Mouse (Mus musculus): ENCODE measurements at regions not wholly inside any gene's neighbourhood (a gene's known extent, or its start where the extent isn't known, plus 50 kb on each side); places are given as distances from the start of the nearest gene placed in this dataset.

DNA sequence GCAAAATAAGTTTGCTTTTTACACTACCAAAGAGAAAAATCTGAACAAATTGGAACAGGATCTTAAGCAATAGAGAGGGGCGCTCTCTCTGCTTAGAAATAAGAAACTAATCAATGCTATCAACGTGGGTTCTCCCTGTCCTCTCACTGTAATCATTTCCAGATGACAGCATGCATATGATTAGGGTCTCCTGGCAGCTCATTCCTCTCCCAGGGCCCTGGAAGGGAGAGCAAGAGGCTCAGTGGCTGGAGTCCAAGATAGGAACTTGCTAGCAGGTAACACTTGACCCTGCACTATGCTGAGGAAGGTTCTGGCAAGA, 146.5 kb upstream of the Jarid2 start:
- Histone ChIP-seq H3K27me3 (peaks cover 20% of the 10 kb centered on the region), H3K4me3 (peak overlapping the region; percentile 26; the same call in 1 of the 2 replicates), H3K4me1 (peaks cover 23% of the 10 kb centered on the region), H3K9ac (replicated peaks) (peak overlapping the region; percentile 26; the same call in 1 of the 2 replicates), H3K9me3 (peaks cover 9% of the 10 kb centered on the region), H3K36me3 (no peaks in the 10 kb centered on the region), H3K4me2 (replicated peaks) (peak overlapping the region; percentile 47), H3K27ac (replicated peaks) (no peak overlapping the region; the same call in 1 of the 2 replicates)
- no peak for ATAC-seq (ENCODE audit: low FRiP score, low read depth)
- WGBS = 12% methylated on average over 2 of the region's 2 CpGs

DNA sequence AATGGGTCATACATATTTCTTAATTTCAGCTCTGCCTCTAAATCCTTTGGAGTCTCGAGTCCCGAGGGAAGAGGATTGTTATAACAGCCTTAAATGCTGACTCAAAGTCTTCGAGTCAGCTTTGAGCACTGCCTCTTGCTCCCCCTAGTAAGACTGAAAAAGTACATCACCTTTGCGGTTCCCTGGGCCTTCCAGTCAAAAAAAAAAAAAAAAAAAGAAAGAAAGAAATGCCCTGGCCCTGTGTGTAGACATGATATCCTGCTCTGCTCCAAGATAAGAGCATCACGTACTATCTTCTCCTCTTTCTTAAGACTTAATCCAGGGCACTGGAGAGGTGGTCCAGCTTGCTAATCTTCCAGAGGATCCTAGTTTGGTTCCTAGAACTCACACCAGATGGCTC, 145.7 kb upstream of the Jarid2 start:
- 71% methylated on average over 5 of the region's 5 CpGs for WGBS
- ATAC-seq (ENCODE audit: low FRiP score, low read depth) = no peak
- H3K36me3 ChIP-seq = no peaks in the 10 kb centered on the region
- no peak overlapping the region for H3K4me3 ChIP-seq
- H3K27me3 ChIP-seq = peaks cover 20% of the 10 kb centered on the region
- H3K9me3 ChIP-seq = peaks cover 7% of the 10 kb centered on the region
- H3K9ac ChIP-seq (replicated peaks) = no peak overlapping the region
- no peak overlapping the region for H3K4me2 ChIP-seq (replicated peaks)
- H3K4me1 ChIP-seq = peaks cover 23% of the 10 kb centered on the region
- H3K27ac ChIP-seq (replicated peaks) = no peak overlapping the region

DNA sequence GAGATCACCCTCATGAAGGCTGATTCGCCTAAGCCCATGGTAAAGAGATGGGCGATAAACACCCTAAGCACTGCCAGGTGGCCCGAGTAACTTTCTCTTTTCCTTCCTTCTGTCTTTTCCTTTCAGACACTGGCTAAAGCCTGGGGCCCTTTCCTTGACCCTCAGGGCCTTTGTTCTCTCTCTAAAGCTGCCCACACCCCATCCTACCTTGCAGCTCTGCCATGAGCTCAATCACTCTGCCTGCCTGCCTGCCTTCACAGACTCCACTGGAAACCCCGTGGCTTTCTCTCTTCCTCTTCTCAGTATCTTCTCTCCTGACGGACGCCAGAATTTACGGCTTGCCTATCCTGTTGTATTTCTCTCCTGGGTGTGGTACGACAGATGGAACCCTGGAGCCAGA, 145.1 kb upstream of the Jarid2 start:
- Histone ChIP-seq H3K27ac (replicated peaks) (no peak overlapping the region), H3K4me3 (no peak overlapping the region), H3K27me3 (peaks cover 20% of the 10 kb centered on the region), H3K9ac (replicated peaks) (no peak overlapping the region), H3K9me3 (peaks cover 2% of the 10 kb centered on the region), H3K36me3 (no peaks in the 10 kb centered on the region), H3K4me2 (replicated peaks) (no peak overlapping the region), H3K4me1 (peaks cover 23% of the 10 kb centered on the region)
- 25% methylated on average over 8 of the region's 8 CpGs for WGBS
- no peak for ATAC-seq (ENCODE audit: low FRiP score, low read depth)

DNA sequence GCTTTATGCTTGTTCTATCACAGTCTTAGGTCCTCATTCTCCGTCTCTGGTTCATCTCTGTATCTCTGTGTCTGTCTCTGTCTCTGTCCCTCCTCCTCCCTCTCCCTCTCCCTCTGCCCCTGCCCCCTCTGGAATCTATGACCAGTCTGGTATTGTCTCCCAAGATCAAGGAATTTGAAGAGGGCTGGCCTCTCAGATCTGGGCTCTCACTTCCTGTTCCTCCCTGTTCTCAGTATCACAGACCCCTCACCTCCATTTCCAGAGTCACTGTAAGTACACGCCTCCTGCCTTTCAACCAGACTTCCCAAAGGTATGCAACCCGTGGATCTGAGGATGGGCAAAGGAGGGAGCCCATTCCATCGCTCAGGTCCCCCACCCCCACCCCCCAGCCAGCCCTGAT, 144.7 kb upstream of the Jarid2 start:
- H3K27ac ChIP-seq (replicated peaks) = no peak overlapping the region
- no peak for ATAC-seq (ENCODE audit: low FRiP score, low read depth)
- WGBS = 47% methylated on average over 4 of the region's 4 CpGs
- H3K4me2 ChIP-seq (replicated peaks) = no peak overlapping the region
- no peak overlapping the region for H3K9ac ChIP-seq (replicated peaks)
- peaks cover 23% of the 10 kb centered on the region for H3K4me1 ChIP-seq
- H3K36me3 ChIP-seq = no peaks in the 10 kb centered on the region
- H3K9me3 ChIP-seq = no peaks in the 10 kb centered on the region
- no peak overlapping the region for H3K4me3 ChIP-seq
- peaks cover 20% of the 10 kb centered on the region for H3K27me3 ChIP-seq

DNA sequence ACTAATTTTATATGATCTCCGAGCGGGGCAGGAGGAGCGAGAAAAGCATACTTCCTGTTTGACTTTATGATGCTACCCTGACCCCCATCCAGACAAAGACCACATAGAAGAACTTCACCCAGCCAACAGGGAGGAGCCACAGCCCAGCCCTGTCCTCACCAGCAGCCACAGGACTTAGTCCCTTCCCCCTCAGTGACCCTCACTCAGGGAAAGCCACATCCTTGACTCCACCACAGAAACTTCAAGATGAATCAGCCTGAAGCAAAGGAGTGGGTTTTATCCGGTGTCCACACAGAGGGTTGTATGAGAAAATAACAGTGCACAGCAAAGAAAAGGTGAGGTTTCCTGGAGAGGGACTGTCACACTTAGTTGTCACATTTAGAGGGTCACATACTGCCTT, 141.4 kb upstream of the Jarid2 start:
- ATAC-seq (ENCODE audit: low FRiP score, low read depth) = no peak
- no peaks in the 10 kb centered on the region for H3K36me3 ChIP-seq
- no peaks in the 10 kb centered on the region for H3K9me3 ChIP-seq
- H3K27me3 ChIP-seq = peaks cover 20% of the 10 kb centered on the region
- H3K9ac ChIP-seq (replicated peaks) = no peak overlapping the region
- H3K4me3 ChIP-seq = no peak overlapping the region
- H3K4me1 ChIP-seq = peaks cover 3% of the 10 kb centered on the region; the same call in 1 of the 2 replicates
- no peak overlapping the region for H3K4me2 ChIP-seq (replicated peaks)
- no peak overlapping the region for H3K27ac ChIP-seq (replicated peaks)
- WGBS = 81% methylated on average over 4 of the region's 4 CpGs

DNA sequence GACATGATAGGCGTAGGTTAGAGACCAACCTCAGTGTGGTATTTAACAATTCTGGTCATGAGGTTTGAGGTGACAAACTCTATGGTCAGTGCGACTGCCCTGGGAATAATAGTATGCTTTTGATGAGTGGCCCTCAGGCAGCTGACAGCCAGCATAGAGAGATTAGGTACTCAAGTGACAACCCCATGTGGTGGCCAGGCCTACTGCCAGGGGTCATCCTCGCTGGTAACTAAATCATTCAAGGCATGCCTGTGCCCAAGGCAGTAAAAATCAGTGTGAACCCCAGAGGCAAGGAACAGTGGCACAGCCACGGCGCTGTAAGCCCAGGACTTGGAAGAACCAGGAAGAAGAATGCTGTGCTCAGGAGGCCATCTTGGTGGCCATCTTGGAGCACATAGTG, 134.6 kb upstream of the Jarid2 start:
- 0 out of 2 replicates have a peak, but pooled peaks cover 7% of the 10 kb centered on the region for H3K27me3 ChIP-seq
- WGBS = 84% methylated on average over 5 of the region's 5 CpGs
- no peaks in the 10 kb centered on the region for H3K4me1 ChIP-seq
- H3K4me2 ChIP-seq (replicated peaks) = no peak overlapping the region
- H3K27ac ChIP-seq (replicated peaks) = no peak overlapping the region
- ATAC-seq (ENCODE audit: low FRiP score, low read depth) = no peak
- H3K4me3 ChIP-seq = no peak overlapping the region
- H3K36me3 ChIP-seq = no peaks in the 10 kb centered on the region
- H3K9me3 ChIP-seq = peaks cover 3% of the 10 kb centered on the region; the same call in 1 of the 2 replicates
- H3K9ac ChIP-seq (replicated peaks) = no peak overlapping the region

DNA sequence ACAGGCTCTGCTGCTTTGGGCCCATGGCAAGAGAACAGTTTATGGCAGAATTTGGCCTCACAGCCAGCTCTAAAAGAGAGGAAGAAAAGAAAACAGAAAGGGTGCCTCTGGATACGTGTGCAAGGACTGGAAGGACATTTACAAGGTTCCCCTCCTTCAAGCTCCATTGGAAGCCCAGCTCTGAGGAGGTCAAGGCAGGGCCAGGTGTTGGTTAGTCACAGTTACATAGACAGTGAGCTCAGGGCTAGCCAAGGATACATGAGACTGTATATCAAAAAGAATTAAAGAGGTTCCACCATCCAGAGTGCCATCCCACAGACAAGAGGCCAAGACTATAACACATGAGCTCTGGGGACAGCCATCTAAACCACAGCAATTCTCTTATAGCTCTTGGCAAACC, 131.6 kb upstream of the Jarid2 start:
- Histone ChIP-seq H3K27me3 (peaks cover 30% of the 10 kb centered on the region), H3K4me2 (replicated peaks) (no peak overlapping the region), H3K27ac (replicated peaks) (no peak overlapping the region), H3K4me3 (no peak overlapping the region), H3K36me3 (no peaks in the 10 kb centered on the region), H3K4me1 (peaks cover 11% of the 10 kb centered on the region), H3K9ac (replicated peaks) (no peak overlapping the region), H3K9me3 (peaks cover 3% of the 10 kb centered on the region; the same call in 1 of the 2 replicates)
- ATAC-seq (ENCODE audit: low FRiP score, low read depth) = no peak
- WGBS = 76% methylated on average over 1 of the region's 1 CpGs

DNA sequence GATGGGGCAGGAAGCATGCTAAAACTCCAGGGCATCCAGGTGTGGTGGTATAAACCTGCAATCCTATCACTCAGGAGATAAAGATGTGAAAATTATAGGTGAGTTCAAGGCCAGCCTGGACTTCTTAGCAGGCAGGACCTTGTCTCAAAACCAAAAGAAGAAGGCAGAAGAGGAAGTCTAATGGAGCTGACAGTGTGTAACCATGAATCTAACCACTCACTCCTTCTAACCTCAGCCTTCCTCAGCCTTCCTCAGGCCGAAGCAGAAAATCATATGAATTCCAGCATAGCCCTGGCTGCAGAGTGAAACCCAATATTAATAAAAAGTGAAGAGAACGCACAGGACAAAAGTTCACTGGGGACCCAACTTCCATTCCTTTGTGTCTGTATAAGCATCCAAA, 128.2 kb upstream of the Jarid2 start:
- no peak overlapping the region for H3K4me3 ChIP-seq
- no peak overlapping the region for H3K9ac ChIP-seq (replicated peaks)
- 54% methylated on average over 2 of the region's 2 CpGs for WGBS
- H3K4me1 ChIP-seq = peaks cover 11% of the 10 kb centered on the region
- H3K27me3 ChIP-seq = peaks cover 49% of the 10 kb centered on the region
- H3K4me2 ChIP-seq (replicated peaks) = no peak overlapping the region
- ATAC-seq (ENCODE audit: low FRiP score, low read depth) = no peak
- no peaks in the 10 kb centered on the region for H3K9me3 ChIP-seq
- H3K36me3 ChIP-seq = no peaks in the 10 kb centered on the region
- no peak overlapping the region for H3K27ac ChIP-seq (replicated peaks)

DNA sequence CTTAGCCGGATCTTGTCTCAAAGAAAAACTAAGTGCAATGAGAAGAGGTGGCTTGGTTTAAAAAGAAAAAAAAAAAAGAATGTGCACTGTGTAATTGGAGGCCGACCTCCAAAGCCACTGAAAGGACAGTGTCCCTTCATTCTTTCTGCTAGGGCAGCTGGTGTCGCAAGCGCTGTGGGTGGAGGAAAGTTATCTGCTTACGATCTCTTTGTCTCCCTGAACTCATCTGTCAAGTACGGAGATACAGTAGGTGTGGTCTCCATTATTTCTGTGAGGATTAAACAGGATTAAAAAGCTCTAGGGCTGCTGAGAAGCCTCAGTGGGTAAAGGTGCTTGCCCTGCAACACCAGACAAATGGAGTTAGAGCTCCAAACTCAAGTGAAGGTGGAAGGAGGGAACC, 126.6 kb upstream of the Jarid2 start:
- H3K36me3 ChIP-seq = no peaks in the 10 kb centered on the region
- no peak overlapping the region for H3K4me3 ChIP-seq
- no peak overlapping the region for H3K4me2 ChIP-seq (replicated peaks)
- H3K9ac ChIP-seq (replicated peaks) = no peak overlapping the region
- WGBS = 15% methylated on average over 6 of the region's 6 CpGs
- no peak overlapping the region for H3K27ac ChIP-seq (replicated peaks)
- ATAC-seq (ENCODE audit: low FRiP score, low read depth) = no peak
- peaks cover 49% of the 10 kb centered on the region for H3K27me3 ChIP-seq
- no peaks in the 10 kb centered on the region for H3K9me3 ChIP-seq
- H3K4me1 ChIP-seq = peaks cover 11% of the 10 kb centered on the region

DNA sequence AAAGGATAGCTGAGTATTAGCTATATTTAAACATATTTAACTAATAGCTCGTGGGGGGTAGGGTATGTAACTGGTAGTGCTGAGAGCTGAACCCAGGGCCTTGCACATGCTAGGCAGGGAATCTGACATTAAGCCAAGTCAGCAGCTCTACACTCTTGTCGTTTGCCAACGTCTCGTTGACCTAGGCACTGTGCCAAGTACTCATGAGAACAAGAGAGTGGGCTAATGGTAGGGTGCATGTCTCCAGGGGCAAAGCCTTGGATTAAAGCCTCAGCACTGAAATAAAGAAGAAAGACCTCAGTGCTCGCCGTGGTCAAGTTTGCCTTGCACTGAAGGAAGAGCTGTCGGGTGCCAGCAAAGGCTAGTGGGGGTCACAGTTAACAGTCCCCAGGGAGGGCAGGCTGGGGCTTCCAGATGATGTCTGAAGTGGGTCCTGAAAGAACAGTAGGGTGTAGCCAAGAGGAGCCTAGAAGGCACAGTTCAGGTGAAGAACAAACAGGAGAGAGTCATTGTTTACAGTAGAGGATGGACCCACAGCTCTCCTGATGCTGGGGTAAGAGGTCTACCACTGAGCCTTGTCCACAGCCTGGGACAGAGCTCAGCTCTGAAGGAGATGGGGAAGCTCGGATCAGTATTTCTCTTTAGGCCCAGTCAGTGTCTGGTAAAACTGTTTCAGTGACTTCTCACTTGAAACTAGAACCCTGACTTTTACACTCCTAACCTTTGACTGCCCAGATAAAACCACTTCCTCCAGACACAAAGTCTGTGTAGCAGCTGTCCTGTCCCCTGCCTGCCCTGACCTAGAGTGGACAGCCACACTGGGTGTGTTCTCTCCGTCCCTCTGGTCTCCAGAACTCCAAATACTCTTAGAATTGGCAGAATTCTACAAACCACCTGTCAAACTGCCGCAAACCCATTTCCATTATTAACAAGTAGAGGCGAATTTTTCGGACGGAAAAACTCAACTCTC, 121.7 kb upstream of the Jarid2 start:
- Histone ChIP-seq H3K4me1 (no peaks in the 10 kb centered on the region), H3K4me3 (no peak overlapping the region), H3K9me3 (no peaks in the 10 kb centered on the region), H3K27me3 (peaks cover 19% of the 10 kb centered on the region), H3K36me3 (no peaks in the 10 kb centered on the region), H3K9ac (replicated peaks) (no peak overlapping the region), H3K4me2 (replicated peaks) (no peak overlapping the region), H3K27ac (replicated peaks) (no peak overlapping the region)
- no peak for ATAC-seq (ENCODE audit: low FRiP score, low read depth)
- 83% methylated on average over 13 of the region's 13 CpGs for WGBS

DNA sequence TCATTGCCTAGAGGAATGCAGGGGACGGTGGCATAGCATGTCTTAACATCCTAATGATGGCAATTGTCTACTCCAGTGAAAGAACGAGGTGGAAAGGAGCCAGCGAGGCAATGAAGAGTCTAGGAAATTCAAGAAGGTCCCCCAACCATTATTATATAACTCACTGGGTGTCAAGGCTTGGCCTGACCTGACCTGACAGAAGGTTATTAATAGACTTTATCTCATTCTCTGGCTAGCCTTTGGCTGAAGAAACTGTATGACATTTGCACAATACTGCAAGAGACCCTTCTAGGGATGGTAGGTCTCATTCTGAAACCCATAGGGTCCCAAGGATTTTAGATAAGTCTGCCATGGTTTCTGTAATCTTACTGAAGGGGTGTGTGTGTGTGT, 121.0 kb upstream of the Jarid2 start:
- Histone ChIP-seq H3K4me3 (no peak overlapping the region), H3K36me3 (no peaks in the 10 kb centered on the region), H3K9me3 (no peaks in the 10 kb centered on the region), H3K27ac (replicated peaks) (no peak overlapping the region), H3K4me2 (replicated peaks) (no peak overlapping the region), H3K9ac (replicated peaks) (no peak overlapping the region), H3K4me1 (no peaks in the 10 kb centered on the region), H3K27me3 (peaks cover 16% of the 10 kb centered on the region)
- WGBS = 89% methylated on average over 3 of the region's 3 CpGs
- no peak for ATAC-seq (ENCODE audit: low FRiP score, low read depth)

DNA sequence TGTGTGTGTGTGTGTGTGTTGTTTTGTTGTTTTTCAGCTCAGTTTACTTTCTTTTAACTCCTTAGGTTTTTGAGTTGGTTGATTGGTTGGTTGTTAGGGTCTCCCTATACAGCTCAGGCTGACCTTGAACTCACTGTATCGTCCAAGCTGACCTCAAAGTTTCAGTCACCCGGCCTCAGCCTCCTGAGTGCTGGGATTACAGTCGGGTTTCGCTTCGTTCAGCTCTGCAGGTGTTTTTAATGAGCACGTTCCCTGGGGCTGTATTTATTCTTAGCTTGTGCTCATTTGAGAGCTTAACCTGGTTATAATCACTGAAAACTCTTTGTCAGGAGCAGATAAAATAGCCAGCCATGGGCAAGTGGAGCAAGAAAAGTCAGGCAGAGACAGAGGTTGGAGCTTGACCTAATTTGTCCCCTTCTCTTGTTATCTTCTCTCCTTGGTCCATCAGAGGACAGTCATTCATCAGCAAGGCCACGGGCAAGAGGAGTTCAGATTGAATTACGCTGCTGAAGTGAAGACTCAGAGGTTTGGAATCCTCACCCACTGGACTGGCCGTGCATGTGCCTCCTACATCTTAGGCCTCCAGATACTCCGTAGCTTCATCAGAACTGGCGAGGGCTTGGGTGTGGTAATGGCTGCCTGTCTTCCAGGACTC, 120.5 kb upstream of the Jarid2 start:
- Histone ChIP-seq H3K4me3 (no peak overlapping the region), H3K36me3 (no peaks in the 10 kb centered on the region), H3K9ac (replicated peaks) (no peak overlapping the region), H3K4me1 (no peaks in the 10 kb centered on the region), H3K4me2 (replicated peaks) (no peak overlapping the region), H3K27ac (replicated peaks) (no peak overlapping the region), H3K9me3 (no peaks in the 10 kb centered on the region), H3K27me3 (peaks cover 11% of the 10 kb centered on the region)
- no peak for ATAC-seq (ENCODE audit: low FRiP score, low read depth)
- WGBS = 78% methylated on average over 11 of the region's 11 CpGs

Data from midbrain, embryonic 12.5 days (tissue).